Mouse (Mus musculus): ENCODE measurements around the gene Fbxo45. TPM values are rescaled to one million over a fixed set of nuclear protein-coding genes. Genes with fewer than 3 reads are reported as not detected.
"Not testable (repeated sequence)": the region's sequence is repeated elsewhere in the genome, so short reads cannot be mapped to it uniquely, and the experiment has no call there.

Fbxo45 gene
- polyA plus RNA-seq (2016; fragmentation: Nextera tagmentation; extraction: Ambion mirVana), result 14.9 and 16.2 TPM in 2 replicates

GRCm38 (mm10) chr16:32246952-32247370 is at the start of gene Fbxo45, which contains the start of gene Wdr53:
TSS of gene Fbxo45 (minus strand) at chr16:32247158.
TSS of gene Wdr53 (plus strand) at chr16:32247227.
- peak; percentile 99 for ATAC-seq (ENCODE audit: insufficient number of reproducible peaks, low FRiP score)
- H3K4me2 ChIP-seq, result peak within 1 kb of the TSS; percentile 73
- under 1% methylated on average over 48 of the region's 48 CpGs for WGBS

DNA sequence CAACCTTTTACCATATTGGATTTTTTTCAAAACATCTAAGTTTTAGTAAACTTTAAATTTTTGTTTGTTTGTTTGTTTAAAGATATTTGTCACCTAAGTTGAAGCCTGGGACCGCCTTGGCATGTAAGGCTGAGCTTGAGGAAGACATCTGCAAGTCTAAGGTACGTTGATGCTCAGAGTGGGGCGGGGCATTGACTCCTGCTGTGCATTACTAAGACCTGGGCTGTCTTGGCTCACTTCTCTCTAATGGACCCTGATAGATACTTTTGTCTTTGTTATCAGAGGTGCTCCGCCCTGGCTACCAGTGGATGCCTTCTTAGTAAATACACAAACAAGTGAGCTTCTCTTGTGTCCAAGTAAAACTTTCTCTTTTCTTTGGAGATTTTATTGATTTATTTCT is 44.9 kb upstream of the Fbxo45 start:
- peaks cover 50% of the 10 kb centered on the region for H3K36me3 ChIP-seq
- no peak for ATAC-seq (ENCODE audit: insufficient number of reproducible peaks, low FRiP score)
- H3K27me3 ChIP-seq (replicated peaks), result no peaks in the 10 kb centered on the region
- no peaks in the 10 kb centered on the region for H3K4me1 ChIP-seq (replicated peaks)
- no peaks in the 10 kb centered on the region for H3K9me3 ChIP-seq (replicated peaks)
- no peak overlapping the region for H3K4me2 ChIP-seq
- H3K4me3 ChIP-seq, result no peak overlapping the region
- no peak overlapping the region for H3K9ac ChIP-seq
- H3K27ac ChIP-seq (ENCODE audit: poor library complexity, severe bottlenecking), result no peak overlapping the region
- 94% methylated on average over 4 of the region's 4 CpGs for WGBS

More at GRCm38 (mm10) chr16:32246952-32247370, at the start of gene Fbxo45, which contains the start of gene Wdr53:
- peak within 1 kb of the TSS; percentile 86 for H3K4me3 ChIP-seq
- peak within 1 kb of the TSS; percentile 92 for H3K9ac ChIP-seq
- peaks cover 20% of the 10 kb centered on the region for H3K4me1 ChIP-seq (replicated peaks)
- H3K27ac ChIP-seq (ENCODE audit: poor library complexity, severe bottlenecking), result peak within 1 kb of the TSS; percentile 94
- H3K36me3 ChIP-seq, result peaks cover 4% of the 10 kb centered on the region
- no peaks in the 10 kb centered on the region for H3K27me3 ChIP-seq (replicated peaks)
- H3K9me3 ChIP-seq (replicated peaks), result no peaks in the 10 kb centered on the region

DNA sequence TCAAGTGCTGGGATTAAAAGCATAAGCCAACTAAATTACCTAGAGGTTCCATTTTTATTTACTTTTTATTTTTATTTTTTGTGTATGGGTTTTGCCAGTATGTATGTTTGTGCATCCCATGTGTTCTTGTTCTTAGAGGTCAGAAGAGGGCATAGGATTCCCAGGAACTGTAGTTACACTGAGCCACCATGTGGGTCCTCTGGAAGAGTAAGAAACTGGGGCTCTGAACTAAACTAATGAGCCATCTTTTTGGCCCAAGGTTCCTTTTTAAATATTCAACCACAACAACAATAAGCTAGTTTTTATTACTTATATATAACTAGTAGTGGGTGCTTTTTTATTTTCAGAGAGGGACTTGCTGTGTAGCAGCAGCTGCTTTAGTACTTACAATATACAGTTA is 35.6 kb upstream of the Fbxo45 start:
- no peak overlapping the region for H3K9ac ChIP-seq
- H3K27ac ChIP-seq (ENCODE audit: poor library complexity, severe bottlenecking), result no peak overlapping the region
- peaks cover 7% of the 10 kb centered on the region for H3K9me3 ChIP-seq (replicated peaks)
- no peak for ATAC-seq (ENCODE audit: insufficient number of reproducible peaks, low FRiP score)
- no peak overlapping the region for H3K4me3 ChIP-seq
- H3K36me3 ChIP-seq, result peaks cover 64% of the 10 kb centered on the region
- H3K4me2 ChIP-seq, result no peak overlapping the region
- no peaks in the 10 kb centered on the region for H3K27me3 ChIP-seq (replicated peaks)
- H3K4me1 ChIP-seq (replicated peaks), result peaks cover 8% of the 10 kb centered on the region

GRCm38 (mm10) chr16:32280211-32280610 is 33.3 kb upstream of the Fbxo45 start:
- WGBS, result 97% methylated on average over 8 of the region's 8 CpGs
- peaks cover 42% of the 10 kb centered on the region for H3K36me3 ChIP-seq
- H3K4me1 ChIP-seq (replicated peaks), result peaks cover 14% of the 10 kb centered on the region
- H3K4me3 ChIP-seq, result no peak overlapping the region
- H3K9ac ChIP-seq, result no peak overlapping the region
- no peaks in the 10 kb centered on the region for H3K27me3 ChIP-seq (replicated peaks)
- peaks cover 7% of the 10 kb centered on the region for H3K9me3 ChIP-seq (replicated peaks)
- no peak for ATAC-seq (ENCODE audit: insufficient number of reproducible peaks, low FRiP score)
- no peak overlapping the region for H3K4me2 ChIP-seq
- no peak overlapping the region for H3K27ac ChIP-seq (ENCODE audit: poor library complexity, severe bottlenecking)

DNA sequence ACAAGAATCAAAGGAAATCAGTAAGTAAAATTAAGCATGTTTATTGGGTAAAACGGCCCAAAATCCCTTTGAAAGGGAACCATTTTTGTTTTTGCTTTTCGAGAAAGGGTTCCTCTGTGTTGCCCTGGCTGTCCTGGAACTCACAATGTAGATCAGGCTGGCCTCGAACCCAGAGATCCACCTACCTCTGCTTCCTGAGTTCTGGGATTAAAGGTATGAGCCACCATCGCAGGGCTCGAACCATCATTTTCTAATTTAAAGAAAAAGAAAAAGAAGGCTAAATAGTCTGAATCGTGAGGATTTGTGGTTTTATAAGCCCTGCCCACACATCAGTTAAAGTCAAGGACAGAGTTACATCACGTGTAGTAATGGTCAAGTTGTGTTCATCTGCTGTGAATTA is 31.4 kb upstream of the Fbxo45 start:
- no peak for ATAC-seq (ENCODE audit: insufficient number of reproducible peaks, low FRiP score)
- WGBS, result 56% methylated on average over 7 of the region's 7 CpGs

DNA sequence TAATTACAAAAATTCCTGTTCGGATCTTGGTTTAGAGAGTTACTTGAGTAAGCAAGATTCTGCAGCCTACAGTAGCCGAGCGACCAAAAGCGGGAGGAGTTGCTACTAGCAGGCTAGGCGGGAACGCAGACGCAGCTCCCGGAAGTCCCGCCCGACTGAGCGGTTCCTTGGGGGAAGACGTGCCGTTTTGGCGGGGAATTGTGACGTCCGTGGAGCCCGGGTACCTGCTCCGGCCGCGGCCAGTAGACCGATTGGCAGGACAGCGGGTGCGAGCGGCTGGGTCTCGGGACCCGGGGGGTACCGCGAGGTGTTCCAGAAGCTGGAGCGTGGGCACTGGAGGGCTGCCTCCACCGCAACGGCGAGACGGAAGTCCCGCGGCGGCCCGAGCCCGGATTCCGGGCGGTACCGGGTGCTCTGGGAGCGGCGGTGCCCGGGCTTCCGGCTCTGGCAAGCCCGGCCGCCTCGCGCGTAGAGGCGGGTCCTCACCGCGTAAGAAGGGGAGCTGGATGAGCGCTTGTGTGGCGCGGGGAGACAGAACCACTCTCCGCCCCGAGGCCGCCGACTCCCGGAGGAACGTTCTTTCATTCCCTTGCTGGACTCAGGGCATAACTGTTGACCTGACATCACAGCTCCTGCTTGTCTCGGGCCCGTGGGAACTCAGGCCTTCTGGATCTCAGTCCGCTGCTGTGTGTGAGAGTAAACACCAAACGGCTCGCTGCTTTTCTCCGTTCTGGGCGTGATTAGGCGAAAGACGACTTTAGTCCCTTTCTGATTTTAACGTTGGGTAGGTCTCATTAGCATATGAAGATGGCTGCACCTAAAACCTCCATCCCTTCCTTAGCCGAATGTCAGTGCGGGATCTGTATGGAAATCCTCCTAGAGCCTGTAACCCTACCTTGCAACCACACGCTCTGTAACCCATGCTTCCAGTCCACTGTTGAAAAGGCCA is 30.6 kb upstream of the Fbxo45 start, which contains the start of gene Rnf168:
Rnf168 (plus strand) TSS at position 152 of the 949 bp plus-strand sequence.
- under 1% methylated on average over 75 of the region's 75 CpGs for WGBS
- Histone ChIP-seq H3K4me1 (replicated peaks) (peaks cover 14% of the 10 kb centered on the region), H3K9ac (peak within 1 kb of the TSS; percentile 88), H3K27ac (ENCODE audit: poor library complexity, severe bottlenecking) (peak within 1 kb of the TSS; percentile 97), H3K27me3 (replicated peaks) (no peaks in the 10 kb centered on the region), H3K4me2 (peak within 1 kb of the TSS; percentile 77), H3K9me3 (replicated peaks) (peaks cover 7% of the 10 kb centered on the region), H3K4me3 (peak within 1 kb of the TSS; percentile 84), H3K36me3 (peaks cover 18% of the 10 kb centered on the region)
- ATAC-seq (ENCODE audit: insufficient number of reproducible peaks, low FRiP score), result peak; percentile 92

More for the DNA sequence above, 31.4 kb upstream of the Fbxo45 start:
- peaks cover 14% of the 10 kb centered on the region for H3K4me1 ChIP-seq (replicated peaks)
- peak overlapping the region; percentile 88 for H3K9ac ChIP-seq
- H3K9me3 ChIP-seq (replicated peaks), result peaks cover 7% of the 10 kb centered on the region
- no peaks in the 10 kb centered on the region for H3K27me3 ChIP-seq (replicated peaks)
- peak overlapping the region; percentile 97; the same call in 1 of the 2 replicates for H3K27ac ChIP-seq (ENCODE audit: poor library complexity, severe bottlenecking)
- peaks cover 23% of the 10 kb centered on the region for H3K36me3 ChIP-seq
- peak overlapping the region; percentile 77 for H3K4me2 ChIP-seq
- H3K4me3 ChIP-seq, result peak overlapping the region; percentile 84

DNA sequence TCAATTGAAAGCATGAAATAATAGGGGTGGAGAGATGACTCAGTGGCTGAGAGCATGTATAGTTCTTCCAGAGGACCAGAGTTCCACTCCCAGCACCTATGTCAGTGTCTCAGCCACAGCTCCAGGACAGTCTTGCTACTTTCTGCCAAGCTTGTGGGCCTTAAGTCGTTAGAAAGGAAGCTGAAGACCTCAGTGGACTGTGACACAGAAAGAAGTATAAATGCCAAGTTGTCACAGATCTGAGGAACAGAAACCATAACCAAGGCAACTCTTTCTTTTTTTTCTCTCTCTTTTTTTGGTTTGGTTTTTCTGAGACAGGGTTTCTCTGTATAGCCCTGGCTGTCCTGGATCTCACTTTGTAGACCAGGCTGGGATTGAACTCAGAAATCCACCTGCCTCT is 28.9 kb upstream of the Fbxo45 start:
- Histone ChIP-seq H3K4me3 (no peak overlapping the region), H3K9ac (no peak overlapping the region), H3K9me3 (replicated peaks) (peaks cover 7% of the 10 kb centered on the region), H3K36me3 (peaks cover 12% of the 10 kb centered on the region), H3K27me3 (replicated peaks) (no peaks in the 10 kb centered on the region), H3K27ac (ENCODE audit: poor library complexity, severe bottlenecking) (no peak overlapping the region), H3K4me2 (no peak overlapping the region), H3K4me1 (replicated peaks) (peaks cover 14% of the 10 kb centered on the region)
- 59% methylated on average over 1 of the region's 1 CpGs for WGBS
- ATAC-seq (ENCODE audit: insufficient number of reproducible peaks, low FRiP score), result no peak

- Histone ChIP-seq H3K36me3 (peaks cover 5% of the 10 kb centered on the region), H3K4me2 (no peak overlapping the region), H3K9ac (no peak overlapping the region), H3K27ac (ENCODE audit: poor library complexity, severe bottlenecking) (no peak overlapping the region), H3K27me3 (replicated peaks) (no peaks in the 10 kb centered on the region), H3K4me3 (no peak overlapping the region), H3K4me1 (replicated peaks) (peaks cover 14% of the 10 kb centered on the region), H3K9me3 (replicated peaks) (peaks cover 4% of the 10 kb centered on the region)
- WGBS, result 83% methylated on average over 6 of the region's 6 CpGs
- ATAC-seq (ENCODE audit: insufficient number of reproducible peaks, low FRiP score), result no peak
These were observed 28.1 kb upstream of the Fbxo45 start for GRCm38 (mm10) chr16:32275041-32275440.

GRCm38 (mm10) chr16:32273338-32273737 is 26.4 kb upstream of the Fbxo45 start:
- Histone ChIP-seq H3K9me3 (replicated peaks) (no peaks in the 10 kb centered on the region; the same call in 1 of the 2 replicates), H3K4me2 (no peak overlapping the region), H3K9ac (no peak overlapping the region), H3K27ac (ENCODE audit: poor library complexity, severe bottlenecking) (no peak overlapping the region), H3K4me1 (replicated peaks) (peaks cover 6% of the 10 kb centered on the region), H3K27me3 (replicated peaks) (no peaks in the 10 kb centered on the region), H3K36me3 (no peaks in the 10 kb centered on the region), H3K4me3 (no peak overlapping the region)
- WGBS, result 53% methylated on average over 9 of the region's 9 CpGs
- no peak for ATAC-seq (ENCODE audit: insufficient number of reproducible peaks, low FRiP score)

DNA sequence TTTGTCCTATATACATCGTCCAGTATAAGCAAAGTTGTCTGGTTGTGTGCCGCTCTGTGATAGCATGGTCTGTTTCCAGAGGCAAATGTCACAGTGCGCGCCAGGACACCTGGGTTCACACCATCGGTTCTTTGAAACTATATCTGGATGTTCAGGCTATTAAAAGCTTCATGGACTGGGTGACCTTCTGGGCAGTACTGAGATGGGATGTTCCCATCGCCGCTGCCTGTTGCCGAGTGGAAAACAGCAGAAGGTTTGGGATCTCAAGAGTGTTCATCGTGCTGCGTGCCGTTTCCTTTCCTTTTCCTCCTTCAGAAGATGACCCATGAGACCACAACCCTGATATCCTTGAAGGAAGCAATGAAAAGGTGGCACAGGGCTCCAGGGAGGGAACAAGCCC is 24.3 kb upstream of the Fbxo45 start, which contains the start of gene Smco1:
Smco1 (plus strand) TSS at position 178 of the 400 bp plus-strand sequence.
- ATAC-seq (ENCODE audit: insufficient number of reproducible peaks, low FRiP score), result no peak
- Histone ChIP-seq H3K27ac (ENCODE audit: poor library complexity, severe bottlenecking) (no peak within 1 kb of the TSS), H3K4me2 (no peak within 1 kb of the TSS)

DNA sequence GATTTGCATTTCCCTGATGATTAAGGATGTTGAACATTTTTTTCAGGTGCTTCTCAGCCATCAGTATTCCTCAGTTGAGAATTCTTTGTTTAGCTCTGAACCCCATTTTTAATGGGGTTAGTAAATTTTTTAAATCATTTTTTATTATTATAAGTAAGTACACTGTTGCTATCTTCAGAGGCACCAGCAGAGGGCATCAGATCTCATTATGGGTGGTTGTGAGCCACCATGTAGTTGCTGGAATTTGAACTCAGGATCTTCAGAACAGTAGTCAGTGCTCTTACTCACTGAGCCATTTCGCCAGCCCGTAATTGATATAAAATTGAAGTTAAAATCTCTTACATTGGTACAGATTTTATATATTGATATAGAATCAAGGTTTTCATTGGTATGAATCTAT is 17.3 kb upstream of the Fbxo45 start:
- not testable (repeated sequence) for H3K27me3 ChIP-seq (replicated peaks); H3K9ac ChIP-seq; H3K4me3 ChIP-seq; H3K4me1 ChIP-seq (replicated peaks); ATAC-seq (ENCODE audit: insufficient number of reproducible peaks, low FRiP score); H3K4me2 ChIP-seq; H3K9me3 ChIP-seq (replicated peaks); H3K36me3 ChIP-seq; H3K27ac ChIP-seq (ENCODE audit: poor library complexity, severe bottlenecking)
- 78% methylated on average over 2 of the region's 2 CpGs for WGBS

More for the DNA sequence above, 24.3 kb upstream of the Fbxo45 start, which contains the start of gene Smco1:
- H3K36me3 ChIP-seq, result no peaks in the 10 kb centered on the region
- WGBS, result 74% methylated on average over 11 of the region's 11 CpGs
- no peaks in the 10 kb centered on the region for H3K27me3 ChIP-seq (replicated peaks)
- no peaks in the 10 kb centered on the region for H3K4me1 ChIP-seq (replicated peaks)
- H3K9ac ChIP-seq, result 0 out of 2 replicates have a peak within 1 kb of the TSS, but pooled peaks have one; percentile 30
- H3K9me3 ChIP-seq (replicated peaks), result no peaks in the 10 kb centered on the region; the same call in 1 of the 2 replicates
- H3K4me3 ChIP-seq, result no peak within 1 kb of the TSS

Data from heart, embryonic 12.5 days (tissue).